Mouse (Mus musculus): ENCODE data around the gene Myadm. TPM values are rescaled to one million over a fixed set of nuclear protein-coding genes. Genes with fewer than 3 reads are reported as not detected.

Gene Myadm
- polyA plus RNA-seq, 1 experiment from 2014 or later, result 11.6 TPM

Other genes starting within 250 kb of the Myadm start
- not detected in 2 replicates for gene AU018091, start 119.9 kb upstream of the Myadm start, polyA plus RNA-seq (2015; fragmentation: Nextera tagmentation; extraction: Ambion mirVana)
- 0.03 TPM in 1 of 2 replicates, not detected in the other for gene Nlrp12, start 39.3 kb upstream of the Myadm start, polyA plus RNA-seq (2015; fragmentation: Nextera tagmentation; extraction: Ambion mirVana)
- 0.59 TPM in 1 of 2 replicates, not detected in the other for gene Prkcg, start 99 bp downstream of the Myadm start, polyA plus RNA-seq (2015; fragmentation: Nextera tagmentation; extraction: Ambion mirVana)
- gene Cacng7, start 43.9 kb downstream of the Myadm start, polyA plus RNA-seq (2015; fragmentation: Nextera tagmentation; extraction: Ambion mirVana), result 0.09 and 0.27 TPM in 2 replicates
- 0.35 and 0.73 TPM in 2 replicates for gene Cacng8, start 101.6 kb downstream of the Myadm start, polyA plus RNA-seq (2015; fragmentation: Nextera tagmentation; extraction: Ambion mirVana)
- gene Cacng6, start 135.1 kb downstream of the Myadm start, polyA plus RNA-seq (2015; fragmentation: Nextera tagmentation; extraction: Ambion mirVana), result 0.13 and 0.26 TPM in 2 replicates
- 0.21 and 0.39 TPM in 2 replicates for gene Tarm1, start 213.5 kb downstream of the Myadm start, polyA plus RNA-seq (2015; fragmentation: Nextera tagmentation; extraction: Ambion mirVana)

Measured in thymus, postnatal 0 days (tissue).